Mouse (Mus musculus): Measurements from ENCODE around the gene Armc12. TPM values are rescaled to one million over a fixed set of nuclear protein-coding genes. Genes with fewer than 3 reads are reported as not detected.

Armc12 gene
- polyA plus RNA-seq, 1 experiment, result not detected

DNA sequence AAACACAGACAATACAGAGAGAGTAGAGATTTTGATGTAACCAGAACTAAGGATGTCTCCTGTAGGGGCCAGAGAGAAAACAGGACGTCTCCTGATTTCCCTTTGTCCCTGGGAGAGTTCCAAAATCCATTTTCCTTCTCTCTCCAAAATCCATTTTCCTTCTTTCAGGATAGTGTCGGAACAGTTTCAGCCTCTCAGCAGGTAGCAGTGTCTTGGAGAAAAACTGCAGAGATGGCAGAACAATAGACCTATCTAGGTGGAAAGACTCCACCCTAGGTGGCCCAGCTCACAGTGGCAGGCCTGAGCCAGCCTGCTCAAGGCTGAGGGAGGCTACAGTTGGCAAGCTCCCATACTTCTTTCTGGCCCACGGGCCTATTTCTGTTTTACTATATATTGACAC, 36.9 kb downstream of the Armc12 start:
- H3K4me3 ChIP-seq (ENCODE audit: low read depth, low read length), result no peak overlapping the region
- H3K36me3 ChIP-seq (ENCODE audit: control insufficient read depth, insufficient read depth, low read length), result no peaks in the 10 kb centered on the region
- WGBS, result 41% methylated on average over 3 of the region's 3 CpGs
- no peak overlapping the region for H3K27ac ChIP-seq (ENCODE audit: insufficient read depth, low read depth, low read length)
- H3K4me1 ChIP-seq (ENCODE audit: control insufficient read depth, insufficient read depth, insufficient read length, low read length), result no peaks in the 10 kb centered on the region
- H3K27me3 ChIP-seq (ENCODE audit: control insufficient read depth, insufficient read depth, low read length), result no peaks in the 10 kb centered on the region
- TF ChIP-seq CTCF (IDR thresholded peaks at IDR 0.05; ENCODE audit: extremely low read depth, insufficient read length, insufficient replicate concordance, low read depth, low read length) (no peak), POLR2A (IDR thresholded peaks at IDR 0.05; ENCODE audit: low read depth, low read length) (no peak)

DNA sequence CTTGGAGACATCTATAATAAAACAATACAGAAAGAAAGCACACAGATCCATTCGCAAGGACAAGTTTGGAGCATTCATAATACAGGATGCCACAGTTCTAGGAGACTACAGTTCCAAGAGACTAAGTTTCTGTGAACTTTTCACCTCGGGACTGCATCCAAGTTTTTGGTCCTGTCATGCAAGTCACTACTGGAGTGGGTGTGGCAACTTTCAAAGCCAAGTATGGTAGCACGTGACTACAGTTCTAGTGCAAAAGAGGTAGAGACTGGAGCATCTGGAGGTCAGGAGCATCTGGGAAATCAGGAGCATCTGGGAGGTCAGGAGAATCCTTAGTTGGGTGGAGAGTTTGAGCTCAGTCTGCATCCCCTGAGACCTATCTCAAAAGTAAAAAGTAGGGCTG, 41.3 kb downstream of the Armc12 start:
- Histone ChIP-seq H3K4me3 (ENCODE audit: low read depth, low read length) (no peak overlapping the region), H3K27me3 (ENCODE audit: control insufficient read depth, insufficient read depth, low read length) (no peaks in the 10 kb centered on the region), H3K27ac (ENCODE audit: insufficient read depth, low read depth, low read length) (no peak overlapping the region), H3K4me1 (ENCODE audit: control insufficient read depth, insufficient read depth, insufficient read length, low read length) (peaks cover 9% of the 10 kb centered on the region), H3K36me3 (ENCODE audit: control insufficient read depth, insufficient read depth, low read length) (no peaks in the 10 kb centered on the region)
- WGBS, result 53% methylated on average over 3 of the region's 3 CpGs
- TF ChIP-seq POLR2A (IDR thresholded peaks at IDR 0.05; ENCODE audit: low read depth, low read length) (no peak), CTCF (IDR thresholded peaks at IDR 0.05; ENCODE audit: extremely low read depth, insufficient read length, insufficient replicate concordance, low read depth, low read length) (no peak)

DNA sequence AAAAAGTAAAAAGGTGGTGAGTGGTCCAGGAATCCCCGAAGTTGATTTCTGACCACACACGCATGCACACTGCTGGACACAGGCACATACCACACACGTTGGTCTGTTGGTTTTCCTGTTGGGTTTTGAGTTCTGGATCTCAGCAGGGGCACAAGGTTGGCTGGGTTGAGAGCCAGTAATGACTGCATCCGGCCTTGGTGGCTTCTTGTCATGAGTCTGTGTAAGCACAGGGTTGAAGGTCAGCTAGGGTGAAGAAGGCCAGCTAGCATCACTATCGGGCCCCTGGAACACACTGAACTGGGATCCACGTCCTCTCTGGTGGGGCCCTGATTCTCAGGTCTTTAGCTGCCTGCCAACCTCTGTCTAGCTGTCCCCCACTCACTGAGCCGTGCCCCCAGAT, 41.9 kb downstream of the Armc12 start:
- WGBS, result 79% methylated on average over 7 of the region's 7 CpGs
- TF ChIP-seq POLR2A (IDR thresholded peaks at IDR 0.05; ENCODE audit: low read depth, low read length) (no peak), CTCF (IDR thresholded peaks at IDR 0.05; ENCODE audit: extremely low read depth, insufficient read length, insufficient replicate concordance, low read depth, low read length) (no peak)

DNA sequence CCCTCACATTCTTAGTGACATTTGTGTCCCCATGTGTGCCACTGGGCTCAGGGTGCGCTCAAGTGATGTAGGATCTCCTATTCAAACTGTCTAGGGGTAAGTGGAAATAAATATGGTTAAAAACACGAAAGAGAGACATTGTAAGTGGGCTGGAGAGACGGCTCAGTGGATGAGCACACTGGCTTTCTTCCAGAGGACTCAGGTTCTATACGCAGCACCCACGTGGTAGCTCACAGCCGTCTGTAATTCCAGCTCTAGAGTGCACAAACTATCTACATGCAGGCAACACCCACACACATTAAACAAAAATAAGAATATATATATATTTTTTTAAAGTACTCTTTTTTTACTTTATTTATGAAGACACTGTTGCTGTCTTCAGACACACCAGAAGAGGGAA, 42.3 kb downstream of the Armc12 start:
- Histone ChIP-seq H3K4me1 (ENCODE audit: control insufficient read depth, insufficient read depth, insufficient read length, low read length) (peaks cover 9% of the 10 kb centered on the region), H3K27me3 (ENCODE audit: control insufficient read depth, insufficient read depth, low read length) (no peaks in the 10 kb centered on the region), H3K4me3 (ENCODE audit: low read depth, low read length) (no peak overlapping the region), H3K27ac (ENCODE audit: insufficient read depth, low read depth, low read length) (no peak overlapping the region), H3K36me3 (ENCODE audit: control insufficient read depth, insufficient read depth, low read length) (no peaks in the 10 kb centered on the region)
- 77% methylated on average over 6 of the region's 6 CpGs for WGBS
- no peak for TF ChIP-seq CTCF (IDR thresholded peaks at IDR 0.05; ENCODE audit: extremely low read depth, insufficient read length, insufficient replicate concordance, low read depth, low read length)
- TF ChIP-seq POLR2A (IDR thresholded peaks at IDR 0.05; ENCODE audit: low read depth, low read length), result no peak

More for the DNA sequence above, 41.9 kb downstream of the Armc12 start:
- H3K36me3 ChIP-seq (ENCODE audit: control insufficient read depth, insufficient read depth, low read length), result no peaks in the 10 kb centered on the region
- H3K27ac ChIP-seq (ENCODE audit: insufficient read depth, low read depth, low read length), result no peak overlapping the region
- H3K27me3 ChIP-seq (ENCODE audit: control insufficient read depth, insufficient read depth, low read length), result no peaks in the 10 kb centered on the region
- no peak overlapping the region for H3K4me3 ChIP-seq (ENCODE audit: low read depth, low read length)
- peaks cover 9% of the 10 kb centered on the region for H3K4me1 ChIP-seq (ENCODE audit: control insufficient read depth, insufficient read depth, insufficient read length, low read length)

DNA sequence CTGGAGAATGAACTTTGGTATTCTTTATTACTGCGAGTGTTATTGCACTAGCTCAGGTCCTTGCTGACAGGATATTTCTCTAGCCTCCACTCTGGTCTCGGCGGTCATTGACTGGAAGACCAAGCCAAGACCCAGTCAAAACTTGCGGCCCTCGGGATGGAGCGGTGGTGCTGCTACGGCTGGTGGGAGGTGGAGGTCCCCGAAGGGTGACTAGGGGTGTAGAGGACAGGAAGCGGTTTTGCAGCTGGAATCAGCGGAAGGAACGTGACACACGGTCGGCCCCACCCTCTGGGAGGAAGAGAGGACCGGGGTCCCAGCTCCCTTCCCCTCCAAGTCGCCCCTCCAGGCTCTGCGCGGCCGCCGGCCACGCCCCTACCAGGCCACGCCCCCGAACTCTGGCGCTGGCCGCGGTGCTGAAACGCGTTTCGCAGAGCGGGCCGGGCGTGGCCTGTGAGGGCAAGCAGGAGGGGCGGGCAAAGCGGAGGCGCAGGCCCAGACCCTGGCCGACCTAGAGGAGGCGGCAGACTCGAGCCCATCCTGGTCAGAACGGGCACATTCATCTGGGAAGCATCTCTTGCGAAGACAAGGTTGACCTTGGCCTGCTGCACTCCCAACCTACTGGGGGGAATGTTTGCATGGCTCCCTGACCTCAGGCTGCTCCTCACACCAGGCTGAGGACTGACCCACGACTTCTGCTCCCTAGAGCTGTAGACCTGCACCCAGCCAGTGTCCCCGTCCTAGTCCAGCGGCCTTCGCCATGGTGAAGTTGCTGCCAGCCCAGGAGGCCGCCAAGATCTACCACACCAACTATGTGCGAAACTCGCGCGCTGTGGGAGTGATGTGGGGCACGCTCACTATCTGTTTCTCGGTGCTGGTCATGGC, 44.9 kb downstream of the Armc12 start, which contains the start of gene Lhfpl5:
TSS of gene Lhfpl5 (plus strand) at position 398 of the 882 bp plus-strand sequence.
- whole genome bisulfite sequencing, result 15% methylated on average over 50 of the region's 50 CpGs
- TF ChIP-seq CTCF (IDR thresholded peaks at IDR 0.05; ENCODE audit: extremely low read depth, insufficient read length, insufficient replicate concordance, low read depth, low read length) (no peak), POLR2A (IDR thresholded peaks at IDR 0.05; ENCODE audit: low read depth, low read length) (no peak)
- Histone ChIP-seq H3K27me3 (ENCODE audit: control insufficient read depth, insufficient read depth, low read length) (no peaks in the 10 kb centered on the region), H3K36me3 (ENCODE audit: control insufficient read depth, insufficient read depth, low read length) (no peaks in the 10 kb centered on the region), H3K4me3 (ENCODE audit: low read depth, low read length) (peak within 1 kb of the TSS; percentile 30), H3K27ac (ENCODE audit: insufficient read depth, low read depth, low read length) (no peak within 1 kb of the TSS), H3K4me1 (ENCODE audit: control insufficient read depth, insufficient read depth, insufficient read length, low read length) (peaks cover 9% of the 10 kb centered on the region)

DNA sequence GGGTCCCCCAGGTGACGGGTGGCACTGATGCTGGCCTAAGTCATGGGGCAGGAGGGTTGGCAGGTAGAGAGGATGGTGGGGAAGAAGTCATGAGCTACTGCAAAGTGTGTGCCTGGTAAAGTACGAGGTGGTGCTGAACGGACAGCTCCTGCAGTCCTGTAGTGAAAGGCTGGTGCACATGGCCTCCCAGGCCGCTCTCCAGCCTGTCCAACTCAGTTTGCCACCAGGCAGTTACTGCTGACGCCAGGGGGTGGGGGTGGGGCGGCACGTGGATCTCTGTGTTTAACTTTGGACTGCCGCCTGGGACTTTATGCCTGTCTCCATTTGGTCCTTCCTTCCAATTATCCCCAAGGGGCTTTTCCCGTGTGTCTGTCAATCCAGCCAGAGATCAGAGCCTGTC, 49.8 kb downstream of the Armc12 start:
- no peak overlapping the region for H3K4me3 ChIP-seq (ENCODE audit: low read depth, low read length)
- no peaks in the 10 kb centered on the region for H3K36me3 ChIP-seq (ENCODE audit: control insufficient read depth, insufficient read depth, low read length)
- no peak overlapping the region for H3K27ac ChIP-seq (ENCODE audit: insufficient read depth, low read depth, low read length)
- H3K4me1 ChIP-seq (ENCODE audit: control insufficient read depth, insufficient read depth, insufficient read length, low read length), result peaks cover 6% of the 10 kb centered on the region
- TF ChIP-seq POLR2A (IDR thresholded peaks at IDR 0.05; ENCODE audit: low read depth, low read length) (no peak), CTCF (IDR thresholded peaks at IDR 0.05; ENCODE audit: extremely low read depth, insufficient read length, insufficient replicate concordance, low read depth, low read length) (no peak)
- WGBS, result 6% methylated on average over 9 of the region's 9 CpGs
- no peaks in the 10 kb centered on the region for H3K27me3 ChIP-seq (ENCODE audit: control insufficient read depth, insufficient read depth, low read length)

DNA sequence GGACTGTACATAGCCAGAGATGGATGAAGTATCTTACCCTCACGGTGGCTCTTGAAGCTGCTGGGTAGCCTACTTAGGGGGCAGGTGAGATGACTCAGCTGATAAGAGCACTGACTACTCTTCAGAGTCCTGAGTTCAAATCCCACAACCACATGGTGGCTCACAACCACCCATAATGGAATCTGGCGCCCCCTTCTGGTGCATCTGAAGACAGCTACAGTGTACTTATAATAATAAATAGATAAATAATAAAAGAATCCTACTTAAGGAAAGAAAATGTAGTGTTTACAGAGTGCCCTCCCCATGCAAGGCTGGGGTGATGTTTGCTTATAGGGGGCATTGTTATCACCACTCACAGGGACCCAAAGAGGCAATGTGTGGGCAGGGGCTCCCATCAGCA, 50.5 kb downstream of the Armc12 start:
- Histone ChIP-seq H3K27ac (ENCODE audit: insufficient read depth, low read depth, low read length) (no peak overlapping the region), H3K36me3 (ENCODE audit: control insufficient read depth, insufficient read depth, low read length) (no peaks in the 10 kb centered on the region), H3K4me3 (ENCODE audit: low read depth, low read length) (no peak overlapping the region), H3K27me3 (ENCODE audit: control insufficient read depth, insufficient read depth, low read length) (no peaks in the 10 kb centered on the region), H3K4me1 (ENCODE audit: control insufficient read depth, insufficient read depth, insufficient read length, low read length) (no peaks in the 10 kb centered on the region)
- 57% methylated on average over 2 of the region's 2 CpGs for WGBS
- TF ChIP-seq CTCF (IDR thresholded peaks at IDR 0.05; ENCODE audit: extremely low read depth, insufficient read length, insufficient replicate concordance, low read depth, low read length) (no peak), POLR2A (IDR thresholded peaks at IDR 0.05; ENCODE audit: low read depth, low read length) (no peak)

Data from small intestine, adult 2 months (tissue).